Mouse (Mus musculus) heart, postnatal 0 days (tissue): ENCODE results near the gene 1700069L16Rik. TPM values are rescaled to one million over a fixed set of nuclear protein-coding genes. Genes with fewer than 3 reads are reported as not detected.

Source experiments
- ATAC-seq: fragments of 200-750 bp; cut with Nextera tagmentation; 2 replicates; pipeline ENCODE4 v1.8.0; 2017; ENCODE audit warnings: low read depth, moderate number of reproducible peaks, moderate library complexity; ENCODE audit not compliant: insufficient read depth
- DNase-seq: peaks from one replicate; pipeline ENCODE4 v3.0.0-alpha.2; 2016; ENCODE audit warnings: low spot score
- H3K27ac ChIP-seq: fragments of 300-500 bp; sonication (generic); 2 replicates; pipeline ENCODE4 v1.5.1; 2014; ENCODE audit warnings: low read depth, mild to moderate bottlenecking
- H3K27me3 ChIP-seq: fragments of 300-500 bp; sonication (generic); 2 replicates; pipeline ENCODE4 v1.6.1; 2014; ENCODE audit warnings: low read length, mixed read lengths; ENCODE audit not compliant: control insufficient read depth, insufficient read depth
- H3K36me3 ChIP-seq: fragments of 300-500 bp; sonication (generic); replicated peaks from 2 replicates; pipeline ENCODE4 v1.6.1; 2014; ENCODE audit warnings: low read length, mixed read lengths; ENCODE audit not compliant: control insufficient read depth, insufficient read depth
- H3K4me1 ChIP-seq: fragments of 300-500 bp; sonication (generic); 2 replicates; pipeline ENCODE4 v1.6.1; 2014; ENCODE audit warnings: antibody characterized with exemption; ENCODE audit not compliant: control insufficient read depth, insufficient read depth
- H3K4me2 ChIP-seq: fragments of 300-500 bp; sonication (generic); 2 replicates; pipeline ENCODE4 v1.6.1; 2014; ENCODE audit warnings: low read depth, mild to moderate bottlenecking, low read length, moderate library complexity
- H3K4me3 ChIP-seq: fragments of 300-500 bp; sonication (generic); 2 replicates; pipeline ENCODE4 v1.5.1; 2014; ENCODE audit warnings: low read depth, low read length
- H3K9ac ChIP-seq: fragments of 300-500 bp; sonication (generic); replicated peaks from 2 replicates; pipeline ENCODE4 v1.6.1; 2014; ENCODE audit warnings: low read depth, low read length, mixed read lengths
- H3K9me3 ChIP-seq: fragments of 300-500 bp; sonication (generic); replicated peaks from 2 replicates; pipeline ENCODE4 v1.6.1; 2016; ENCODE audit warnings: low read length; ENCODE audit not compliant: control insufficient read depth
- CTCF ChIP-seq: IDR thresholded peaks from 2 replicates; pipeline ENCODE4 v1.5.1; 2016; ENCODE audit warnings: antibody characterized with exemption, control low read depth, low read depth
- EP300 ChIP-seq: IDR thresholded peaks from 2 replicates; pipeline ENCODE4 v1.6.1; 2016; ENCODE audit warnings: antibody characterized with exemption, low read depth
- WGBS: fragments of 180-500 bp; shearing (Covaris S2); extraction: QIAGEN DNeasy Blood & Tissue Kit; methylation state at CpG from one replicate; pipeline ENCODE4 v1.1.7; 2014; 5-methylcytosine and 5-hydroxymethylcytosine counted together
- polyA plus RNA-seq: library from polyadenylated mRNA; unstranded; fragments of >200 nt; fragmentation: Nextera tagmentation; extraction: Ambion mirVana; gene quantifications from 2 replicates; pipeline ENCODE4 v1.2.1, GENCODE M21; 2015
- total RNA-seq: library from RNA; depleted of rRNA; stranded (reverse); fragments of >200 nt; gene quantifications from 2 replicates; pipeline ENCODE4 v1.2.3, GENCODE M21; 2014; ENCODE audit warnings: low replicate concordance

Gene 1700069L16Rik
- total and polyA plus RNA-seq, 2 experiments from 2014 or later: not detected

- H3K4me1 ChIP-seq: no peaks in the 10 kb centered on the region
- DNase-seq: no peak
- H3K36me3 ChIP-seq: no peaks in the 10 kb centered on the region
Measured at GRCm38 (mm10) chr5:113725417-113725816, 845 bp upstream of the 1700069L16Rik start.

GRCm38 (mm10) chr5:113723567-113724237 is 870 bp downstream of the 1700069L16Rik start:
- WGBS: 24% methylated on average over 8 of the region's 8 CpGs
- no peaks in the 10 kb centered on the region for H3K36me3 ChIP-seq
- no peak overlapping the region for H3K9ac ChIP-seq
- H3K4me3 ChIP-seq: no peak overlapping the region
- no peak overlapping the region for H3K27ac ChIP-seq
- no peak overlapping the region for H3K4me2 ChIP-seq
- DNase-seq: no peak
- H3K4me1 ChIP-seq: no peaks in the 10 kb centered on the region
- H3K27me3 ChIP-seq: peaks cover 18% of the 10 kb centered on the region; the same call in 1 of the 2 replicates
- H3K9me3 ChIP-seq: no peaks in the 10 kb centered on the region
- ATAC-seq: no peak
- TF ChIP-seq EP300: no peak
- TF ChIP-seq CTCF: no peak

More at GRCm38 (mm10) chr5:113725417-113725816, 845 bp upstream of the 1700069L16Rik start:
- no peak overlapping the region for H3K27ac ChIP-seq
- ATAC-seq: no peak
- 73% methylated on average over 12 of the region's 12 CpGs for WGBS
- H3K9me3 ChIP-seq: no peaks in the 10 kb centered on the region
- H3K27me3 ChIP-seq: peaks cover 18% of the 10 kb centered on the region; the same call in 1 of the 2 replicates
- H3K4me3 ChIP-seq: no peak overlapping the region
- H3K4me2 ChIP-seq: no peak overlapping the region
- H3K9ac ChIP-seq: no peak overlapping the region
- TF ChIP-seq CTCF: no peak
- no peak for TF ChIP-seq EP300

GRCm38 (mm10) chr5:113722224-113723013 is 2.2 kb downstream of the 1700069L16Rik start:
- TF ChIP-seq CTCF (0 out of 2 replicates have a peak, but pooled peaks have one; percentile 3), EP300 (no peak)
- Histone ChIP-seq H3K4me3 (no peak overlapping the region), H3K27ac (no peak overlapping the region), H3K36me3 (no peaks in the 10 kb centered on the region), H3K9ac (no peak overlapping the region), H3K4me2 (no peak overlapping the region), H3K9me3 (no peaks in the 10 kb centered on the region), H3K27me3 (peaks cover 18% of the 10 kb centered on the region; the same call in 1 of the 2 replicates), H3K4me1 (no peaks in the 10 kb centered on the region)
- DNase-seq (no peak), ATAC-seq (no peak)
- 72% methylated on average over 10 of the region's 10 CpGs for WGBS

- 74% methylated on average over 8 of the region's 8 CpGs for WGBS
Measured at GRCm38 (mm10) chr5:113719221-113719661, 5.3 kb downstream of the 1700069L16Rik start.

GRCm38 (mm10) chr5:113716581-113717388 is 7.8 kb downstream of the 1700069L16Rik start:
- 9% methylated on average over 10 of the region's 12 CpGs for WGBS
- H3K36me3 ChIP-seq: no peaks in the 10 kb centered on the region

More at GRCm38 (mm10) chr5:113719221-113719661, 5.3 kb downstream of the 1700069L16Rik start:
- DNase-seq: no peak
- Histone ChIP-seq H3K9me3 (no peaks in the 10 kb centered on the region), H3K27me3 (peaks cover 16% of the 10 kb centered on the region; the same call in 1 of the 2 replicates), H3K27ac (no peak overlapping the region), H3K4me1 (no peaks in the 10 kb centered on the region), H3K9ac (no peak overlapping the region), H3K4me3 (no peak overlapping the region), H3K36me3 (no peaks in the 10 kb centered on the region), H3K4me2 (no peak overlapping the region)
- ATAC-seq: no peak
- TF ChIP-seq EP300: no peak
- TF ChIP-seq CTCF: no peak

More at GRCm38 (mm10) chr5:113716581-113717388, 7.8 kb downstream of the 1700069L16Rik start:
- ATAC-seq: no peak; the same call in 1 of the 2 replicates
- TF ChIP-seq EP300 (no peak), CTCF (no peak)
- H3K9me3 ChIP-seq: no peaks in the 10 kb centered on the region
- H3K9ac ChIP-seq: no peak overlapping the region
- H3K4me3 ChIP-seq: no peak overlapping the region
- no peak overlapping the region for H3K27ac ChIP-seq
- H3K27me3 ChIP-seq: peaks cover 5% of the 10 kb centered on the region; the same call in 1 of the 2 replicates
- no peak overlapping the region for H3K4me2 ChIP-seq
- peak; percentile 44 for DNase-seq
- H3K4me1 ChIP-seq: no peaks in the 10 kb centered on the region
